Mouse (Mus musculus) cerebellum, adult 2 months (tissue): ENCODE measurements around the gene Nom1. TPM values are rescaled to one million over a fixed set of nuclear protein-coding genes. Genes with fewer than 3 reads are reported as not detected.

Source experiments
- DNase-seq, 2 experiments: peaks; one replicate each; pipeline ENCODE4 v3.0.0; 2021
- H3K27ac ChIP-seq: fragments of 200-500 bp; 2 replicates; pipeline ENCODE4 v1.5.1; 2012; ENCODE audit warnings: low read length, control low read depth, inconsistent platforms; ENCODE audit not compliant: insufficient read depth
- H3K27me3 ChIP-seq: fragments of 200-500 bp; 2 replicates; pipeline ENCODE4 v1.6.1; 2012; ENCODE audit warnings: inconsistent platforms, mild to moderate bottlenecking, low read length, moderate library complexity; ENCODE audit not compliant: control insufficient read depth, insufficient read depth
- H3K4me1 ChIP-seq: fragments of 200-500 bp; 2 replicates; pipeline ENCODE4 v1.6.1; 2011; ENCODE audit warnings: low read length; ENCODE audit not compliant: control insufficient read depth, insufficient read depth
- H3K4me3 ChIP-seq: fragments of 200-500 bp; replicated peaks from 2 replicates; pipeline ENCODE3; 2011; ENCODE audit warnings: mild to moderate bottlenecking, low read depth, low read length, control low read depth; ENCODE audit not compliant: insufficient read depth
- CTCF ChIP-seq: fragments of 200-500 bp; IDR thresholded peaks from 2 replicates; pipeline ENCODE4 v1.5.1; 2011; ENCODE audit warnings: low read depth, mild to moderate bottlenecking, control low read depth, low read length, moderate library complexity, borderline replicate concordance; ENCODE audit not compliant: insufficient read depth
- POLR2A ChIP-seq: fragments of 200-500 bp; IDR thresholded peaks from 2 replicates; pipeline ENCODE4 v1.6.1; 2011; ENCODE audit warnings: low read length, control low read depth, borderline replicate concordance; ENCODE audit not compliant: insufficient read depth
- WGBS: fragments of 180-500 bp; shearing (Covaris S2); methylation state at CpG from one replicate; pipeline ENCODE4 v1.1.7; 2018; 5-methylcytosine and 5-hydroxymethylcytosine counted together
- polyA plus RNA-seq: library from polyadenylated mRNA; depleted of rRNA; stranded (reverse); fragments of >200 nt; gene quantifications from 2 replicates; pipeline ENCODE4 v1.2.3, GENCODE M21; 2012; rRNA removed

The Nom1 gene
- polyA plus RNA-seq, 1 experiment, result 20.2 TPM

DNA sequence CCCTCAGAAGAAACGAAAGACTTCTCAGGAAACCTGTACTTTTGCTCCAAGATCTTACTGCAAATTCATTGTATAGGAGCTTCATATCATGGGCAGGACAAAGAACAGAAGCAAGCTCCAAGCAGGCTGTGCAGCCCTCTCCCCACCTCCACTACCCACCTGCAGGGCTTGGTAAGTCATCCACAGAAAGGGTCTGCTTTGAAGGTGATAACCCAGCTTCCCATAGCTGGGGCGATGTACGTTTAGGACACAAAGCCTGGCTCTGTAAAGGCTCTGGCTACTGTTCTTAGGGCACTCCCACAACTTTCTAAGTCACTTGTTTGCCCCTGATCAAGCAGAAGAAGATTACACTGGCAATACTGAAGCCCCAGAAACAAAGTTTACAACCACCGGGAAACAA, 49.3 kb downstream of the Nom1 start:
- peaks cover 5% of the 10 kb centered on the region; the same call in 1 of the 2 replicates for H3K27me3 ChIP-seq
- WGBS, result 3% methylated on average over 4 of the region's 4 CpGs

DNA sequence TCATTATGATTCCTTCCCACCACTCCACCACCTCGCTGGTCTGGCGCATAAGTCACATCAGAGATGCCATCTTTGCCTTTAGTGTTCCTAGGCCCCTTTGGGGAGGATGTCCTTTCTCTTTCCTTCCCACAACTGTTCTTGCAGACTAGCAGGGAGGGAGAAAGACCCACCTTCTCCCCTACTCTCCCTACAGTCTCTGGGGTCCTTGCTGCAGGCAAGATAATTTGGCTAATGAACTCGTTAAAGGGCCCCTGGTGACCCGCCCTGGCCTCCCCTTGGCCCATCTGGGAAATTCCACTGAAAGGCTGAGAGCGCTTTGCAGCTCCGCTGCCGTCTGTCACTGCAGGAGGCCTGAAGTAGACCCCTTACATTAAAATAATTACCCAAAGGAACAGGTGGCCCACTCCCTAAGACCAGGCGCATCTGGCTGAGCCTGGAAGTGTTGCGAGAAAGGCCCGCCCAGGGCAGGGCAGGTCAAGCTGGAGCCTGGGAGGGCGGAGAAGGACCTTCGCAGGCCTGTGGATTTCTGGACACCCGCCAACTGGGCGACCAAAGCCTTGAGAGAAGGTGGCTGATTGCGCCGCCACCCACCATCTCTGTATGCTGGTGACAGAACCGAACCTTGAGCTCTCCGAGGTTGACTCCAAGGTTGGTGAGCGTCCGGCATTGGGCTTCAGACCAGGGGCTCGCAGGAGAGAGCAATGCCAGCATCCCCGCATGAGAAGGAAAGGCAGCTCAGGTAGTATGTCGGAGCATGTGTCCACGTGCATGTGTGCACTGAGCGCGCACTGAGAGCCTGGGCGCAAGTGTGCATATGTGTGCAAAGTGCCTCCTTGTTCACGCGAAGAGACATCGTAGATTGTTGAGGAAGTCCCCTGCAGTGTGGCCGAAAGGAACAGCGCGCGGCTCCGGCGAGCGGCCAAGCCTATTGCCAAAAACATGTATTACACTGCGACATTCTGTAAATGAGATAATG, 50.8 kb downstream of the Nom1 start:
- no peak overlapping the region for H3K4me3 ChIP-seq
- no peak for DNase-seq
- WGBS, result 1% methylated on average over 38 of the region's 38 CpGs
- H3K27me3 ChIP-seq, result peaks cover 5% of the 10 kb centered on the region; the same call in 1 of the 2 replicates
- no peaks in the 10 kb centered on the region for H3K4me1 ChIP-seq
- no peak for TF ChIP-seq POLR2A
- no peak for TF ChIP-seq CTCF
- H3K27ac ChIP-seq, result no peak overlapping the region

More for the DNA sequence above, 49.3 kb downstream of the Nom1 start:
- Histone ChIP-seq H3K27ac (no peak overlapping the region), H3K4me3 (no peak overlapping the region), H3K4me1 (no peaks in the 10 kb centered on the region)
- TF ChIP-seq POLR2A, result no peak
- TF ChIP-seq CTCF, result no peak
- no peak for DNase-seq

DNA sequence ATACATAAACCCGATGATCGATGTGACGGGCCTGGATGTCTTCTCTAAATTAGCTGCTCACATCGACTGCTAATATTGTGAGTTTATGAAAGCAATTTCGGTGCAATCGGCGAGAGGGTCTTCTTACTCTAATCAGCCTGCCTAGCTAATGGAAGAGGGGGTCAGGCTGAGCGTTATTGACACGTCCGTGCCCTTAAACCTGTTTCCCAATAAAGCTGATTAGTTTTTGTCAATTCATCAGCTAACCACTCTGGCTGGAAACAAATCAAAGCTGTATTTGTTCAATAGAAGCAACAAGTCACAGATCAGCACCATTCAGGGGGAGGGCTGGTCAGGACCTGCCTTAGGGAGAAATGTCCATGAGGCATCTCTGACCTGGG, 51.5 kb downstream of the Nom1 start:
- Histone ChIP-seq H3K4me1 (no peaks in the 10 kb centered on the region), H3K27me3 (peaks cover 5% of the 10 kb centered on the region; the same call in 1 of the 2 replicates), H3K4me3 (no peak overlapping the region), H3K27ac (no peak overlapping the region)
- no peak for TF ChIP-seq POLR2A
- TF ChIP-seq CTCF, result no peak
- DNase-seq, result no peak
- WGBS, result under 1% methylated on average over 10 of the region's 10 CpGs

DNA sequence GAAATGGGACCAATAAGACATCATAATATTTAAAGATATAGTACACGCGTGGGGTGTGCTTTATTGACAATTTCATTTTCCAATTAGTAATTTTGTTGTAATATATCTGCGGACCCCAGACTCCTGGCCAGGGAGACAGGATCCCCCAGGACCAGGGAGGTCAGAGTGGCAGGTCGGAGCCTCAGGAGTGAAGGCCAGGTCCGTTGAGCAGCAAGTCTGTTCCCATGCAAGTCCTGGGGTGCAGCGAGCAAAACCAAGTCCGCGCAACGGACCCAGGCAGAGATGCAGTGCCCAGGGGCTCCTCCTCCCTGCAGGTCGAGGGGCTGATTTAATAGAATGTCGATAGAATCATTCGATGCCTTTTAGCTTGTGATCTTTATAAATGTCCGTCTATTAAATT, 52.9 kb downstream of the Nom1 start:
- WGBS, result 13% methylated on average over 13 of the region's 13 CpGs
- DNase-seq, result no peak
- H3K27ac ChIP-seq, result no peak overlapping the region
- no peaks in the 10 kb centered on the region for H3K4me1 ChIP-seq
- peaks cover 5% of the 10 kb centered on the region; the same call in 1 of the 2 replicates for H3K27me3 ChIP-seq
- H3K4me3 ChIP-seq, result no peak overlapping the region
- TF ChIP-seq CTCF (no peak), POLR2A (no peak)

DNA sequence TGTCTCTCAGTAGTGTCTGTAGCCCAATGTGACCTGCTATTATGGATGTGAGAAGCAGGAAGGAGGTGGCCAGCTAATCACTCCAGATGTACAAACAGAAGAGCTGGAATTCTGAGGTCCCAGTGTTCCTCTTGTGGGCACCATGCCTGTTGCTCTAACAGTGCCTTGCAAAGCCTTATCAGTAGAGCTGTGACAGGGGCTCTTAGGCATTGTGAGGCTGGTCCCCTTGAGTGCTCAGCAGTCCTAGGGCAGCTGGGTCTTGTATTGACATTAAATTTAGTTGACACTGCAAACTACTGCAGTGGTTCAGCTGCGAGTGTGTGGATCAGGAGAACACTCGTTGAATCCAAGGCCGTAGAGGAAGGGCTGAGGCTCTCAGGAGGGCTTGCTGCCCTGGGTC, 72.5 kb downstream of the Nom1 start:
- WGBS, result 78% methylated on average over 3 of the region's 3 CpGs
- no peak for DNase-seq
- Histone ChIP-seq H3K4me1 (no peaks in the 10 kb centered on the region), H3K27ac (no peak overlapping the region), H3K27me3 (no peaks in the 10 kb centered on the region; the same call in 1 of the 2 replicates), H3K4me3 (no peak overlapping the region)
- TF ChIP-seq CTCF (no peak), POLR2A (no peak)

Other genes starting within 250 kb of the Nom1 start
- gene Rnf32, start 238.7 kb upstream of the Nom1 start, polyA plus RNA-seq, result 8.1 and 8.7 TPM in 2 replicates
- gene Lmbr1, start 56.3 kb upstream of the Nom1 start, polyA plus RNA-seq, result 14.0 and 14.1 TPM in 2 replicates
- not detected in 2 replicates for gene Mnx1, start 43.8 kb downstream of the Nom1 start, polyA plus RNA-seq
- gene Ube3c, start 134.6 kb downstream of the Nom1 start, polyA plus RNA-seq, result 39.0 and 40.0 TPM in 2 replicates